Mouse (Mus musculus) embryo, embryonic 9.5 days (tissue): ENCODE results near the gene Med18.
"Not testable (repeated sequence)": the region's sequence is repeated elsewhere in the genome, so short reads cannot be mapped to it uniquely, and the experiment has no call there.

Experiments used
- DNase-seq: peaks from one replicate; pipeline ENCODE4 v3.0.0-alpha.2; 2017; ENCODE audit errors: extremely low spot score

Gene Med18

GRCm38 (mm10) chr4:132482104-132482503, 18.4 kb upstream of the Med18 start:
- not testable (repeated sequence) for DNase-seq

GRCm38 (mm10) chr4:132477833-132478232, 14.1 kb upstream of the Med18 start:
- DNase-seq: no peak

- DNase-seq: no peak
Observed at GRCm38 (mm10) chr4:132475895-132476878, 12.5 kb upstream of the Med18 start.

GRCm38 (mm10) chr4:132474631-132475030, 10.9 kb upstream of the Med18 start:
- DNase-seq: no peak

- no peak for DNase-seq
Observed at GRCm38 (mm10) chr4:132473411-132473810, 9.7 kb upstream of the Med18 start.

GRCm38 (mm10) chr4:132469873-132470272, 6.2 kb upstream of the Med18 start:
- no peak for DNase-seq

- no peak for DNase-seq
Observed at GRCm38 (mm10) chr4:132464255-132464613, 513 bp upstream of the Med18 start.

- no peak for DNase-seq
Observed at GRCm38 (mm10) chr4:132462836-132463235, 885 bp downstream of the Med18 start.

- no peak for DNase-seq
Observed at GRCm38 (mm10) chr4:132460225-132460624, 3.5 kb downstream of the Med18 start.

- no peak for DNase-seq
Observed at GRCm38 (mm10) chr4:132455561-132455960, 8.2 kb downstream of the Med18 start.

- no peak for DNase-seq
Observed at GRCm38 (mm10) chr4:132455146-132455545, 8.6 kb downstream of the Med18 start.

- DNase-seq: no peak
Observed at GRCm38 (mm10) chr4:132454216-132454615, 9.5 kb downstream of the Med18 start.

- DNase-seq: no peak
Observed at GRCm38 (mm10) chr4:132449778-132450177, 13.9 kb downstream of the Med18 start.

GRCm38 (mm10) chr4:132446105-132446504, 17.6 kb downstream of the Med18 start:
- no peak for DNase-seq

- no peak for DNase-seq
Observed at GRCm38 (mm10) chr4:132444516-132444915, 19.2 kb downstream of the Med18 start.

GRCm38 (mm10) chr4:132437857-132438256, 25.9 kb downstream of the Med18 start:
- peak; percentile 17 for DNase-seq

GRCm38 (mm10) chr4:132432717-132433372, 30.9 kb downstream of the Med18 start:
- DNase-seq: no peak

GRCm38 (mm10) chr4:132428022-132428542, 35.6 kb downstream of the Med18 start:
- peak; percentile 11 for DNase-seq

- DNase-seq: no peak
Observed at GRCm38 (mm10) chr4:132427493-132427892, 36.2 kb downstream of the Med18 start.

- no peak for DNase-seq
Observed at GRCm38 (mm10) chr4:132426021-132426420, 37.7 kb downstream of the Med18 start.

GRCm38 (mm10) chr4:132424765-132425164, 39.0 kb downstream of the Med18 start:
- DNase-seq: no peak

- peak; percentile 99 for DNase-seq
Observed at GRCm38 (mm10) chr4:132421923-132422782, 41.6 kb downstream of the Med18 start, which contains the start of gene Phactr4. Gene Phactr4, minus strand, starts transcription at chr4:132422489.
